13 mouse cellular contexts compared by ENCODE assay signal in the genomic region with DNA sequence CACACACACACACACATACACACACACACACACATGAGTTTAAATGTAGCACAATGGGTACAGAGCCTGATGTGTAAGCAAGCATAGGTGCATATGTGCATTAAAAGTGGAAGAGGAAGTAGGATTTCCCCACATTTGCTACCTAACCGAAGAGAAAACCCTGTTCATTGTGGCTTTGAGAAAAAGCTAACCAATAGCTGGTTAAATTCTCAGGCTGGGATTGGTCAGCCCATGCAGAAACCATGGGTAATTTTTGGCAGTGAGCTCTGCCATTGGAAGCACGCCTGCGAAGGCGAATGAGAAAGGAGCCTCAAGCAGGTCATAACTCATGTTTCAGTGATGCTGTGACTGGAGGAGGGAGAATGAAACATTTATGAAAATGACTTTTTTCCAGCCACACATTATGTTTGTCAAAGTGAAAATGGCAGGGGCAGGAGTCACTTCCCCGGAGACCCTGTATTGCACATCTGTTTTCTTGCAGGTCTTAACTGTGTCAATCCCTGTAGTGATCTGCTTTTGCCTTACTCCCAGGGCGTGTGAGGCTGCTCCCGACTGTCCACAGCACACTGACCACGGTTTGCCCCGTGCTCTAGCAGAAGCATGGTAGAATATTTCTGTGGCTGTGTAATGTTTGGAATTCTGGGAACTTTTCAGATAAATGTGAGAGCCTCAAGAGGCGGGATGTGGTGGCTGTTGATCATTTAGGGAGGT.
DNase-seq lines count a peak whose midpoint lies in the region; ATAC-seq and TF ChIP-seq lines count a peak whose summit lies in the region.
"Had no signal": no experiment of that assay in that cellular context is flagged by ENCODE, and none has a peak within 500 bp of the region (broad histone marks: within the 10 kb centered on the region; RNA-seq: fewer than 3 reads in every experiment).

No protein-coding gene starts in this region.

- H3K9ac ChIP-seq in heart, embryonic 14.5 days (ENCODE audit: low read length), result no peak overlapping the region
- H3K9ac ChIP-seq in lung, embryonic 14.5 days, result no peak overlapping the region
- H3K9ac ChIP-seq: embryonic facial prominence, embryonic 12.5 days; forebrain, embryonic 15.5 days; midbrain, embryonic 15.5 days had no signal

- no peak overlapping the region for H3K27ac ChIP-seq in heart, embryonic 14.5 days (replicated peaks in 1 of 2; ENCODE audit: control insufficient read depth in 1 of 2, insufficient read depth in 1 of 2, low read depth in 2 of 2, low read length in 2 of 2)
- H3K27ac ChIP-seq in lung, embryonic 14.5 days (ENCODE audit: low read depth), result no peak overlapping the region
- H3K27ac ChIP-seq: embryonic facial prominence, embryonic 12.5 days; forebrain, embryonic 15.5 days; midbrain, embryonic 15.5 days had no signal

- H3K4me3 ChIP-seq in heart, embryonic 14.5 days (ENCODE audit: control insufficient read depth in 1 of 2, insufficient read depth in 1 of 2, low read depth in 1 of 2, low read length in 2 of 2), result no peak overlapping the region
- H3K4me3 ChIP-seq in lung, embryonic 14.5 days (ENCODE audit: low read depth, low read length), result no peak overlapping the region
- H3K4me3 ChIP-seq in lung, adult 2 months (replicated peaks; ENCODE audit: extremely low read depth, low read depth, low read length), result no peak overlapping the region
- H3K4me3 ChIP-seq: embryonic facial prominence, embryonic 12.5 days; forebrain, embryonic 15.5 days; midbrain, embryonic 15.5 days had no signal

- DNase-seq in heart, postnatal 36 days, result no peak
- peak; percentile 56 for DNase-seq in lung, embryonic 14.5 days
- DNase-seq in lung, adult 2 months, result no peak
- peak; percentile 5 for DNase-seq in fibroblast of lung, adult 2 months (ENCODE audit: low read depth)
- DNase-seq in retina, embryonic 14.5 days (ENCODE audit: low spot score), result peak; percentile 6
- no peak for DNase-seq in right cerebral cortex, postnatal 14 days
- DNase-seq: cerebellum, adult 18-20 months; kidney, adult 11 months had no signal

- intact Hi-C loops in heart, postnatal 36 days (cut with DNase I), result no loop called here

- H3K36me3 ChIP-seq in heart, embryonic 14.5 days (ENCODE audit: control insufficient read depth, insufficient read depth, low read length), result no peaks in the 10 kb centered on the region
- no peaks in the 10 kb centered on the region for H3K36me3 ChIP-seq in lung, embryonic 14.5 days (ENCODE audit: insufficient read depth)
- H3K36me3 ChIP-seq: embryonic facial prominence, embryonic 12.5 days; forebrain, embryonic 15.5 days; midbrain, embryonic 15.5 days had no signal

- TF ChIP-seq POLR2A in lung, adult 2 months (IDR thresholded peaks at IDR 0.05; ENCODE audit: borderline replicate concordance, extremely low read depth, low read depth, low read length), result no peak

- H3K9me3 ChIP-seq in heart, embryonic 14.5 days (ENCODE audit: control insufficient read depth, low read length), result no peaks in the 10 kb centered on the region
- no peaks in the 10 kb centered on the region for H3K9me3 ChIP-seq in lung, embryonic 14.5 days (ENCODE audit: low read depth, low read length)
- H3K9me3 ChIP-seq: embryonic facial prominence, embryonic 12.5 days; forebrain, embryonic 15.5 days; midbrain, embryonic 15.5 days had no signal

- peak overlapping the region; percentile 21; the same call in 1 of the 2 replicates for H3K4me2 ChIP-seq in heart, embryonic 14.5 days (ENCODE audit: low read length)
- H3K4me2 ChIP-seq in lung, embryonic 14.5 days, result no peak overlapping the region
- H3K4me2 ChIP-seq: embryonic facial prominence, embryonic 12.5 days; forebrain, embryonic 15.5 days; midbrain, embryonic 15.5 days had no signal

- no peak for TF ChIP-seq CTCF in lung, embryonic 14.5 days (IDR thresholded peaks at IDR 0.05; ENCODE audit: low read depth)
- no peak for TF ChIP-seq CTCF in lung, adult 2 months (IDR thresholded peaks at IDR 0.05; ENCODE audit: insufficient read depth, low read length)

- ATAC-seq in heart, embryonic 14.5 days (ENCODE audit: insufficient number of reproducible peaks, insufficient read depth, low FRiP score, low read depth), result no peak
- ATAC-seq in lung, embryonic 14.5 days (ENCODE audit: insufficient read depth), result no peak; the same call in 1 of the 2 replicates
- ATAC-seq: forebrain, embryonic 15.5 days; lung, postnatal 0 days; midbrain, embryonic 15.5 days had no signal

- 51% methylated on average over 10 of the region's 10 CpGs for WGBS in heart, embryonic 14.5 days
- 42% methylated on average over 10 of the region's 10 CpGs for WGBS in lung, embryonic 14.5 days
- WGBS in lung, adult 2 months, result 51% methylated on average over 10 of the region's 10 CpGs

- no peaks in the 10 kb centered on the region for H3K27me3 ChIP-seq in heart, embryonic 14.5 days (ENCODE audit: control insufficient read depth, insufficient read depth, low read length)
- H3K27me3 ChIP-seq in lung, embryonic 14.5 days (ENCODE audit: insufficient read depth, low read length), result no peaks in the 10 kb centered on the region
- H3K27me3 ChIP-seq: embryonic facial prominence, embryonic 12.5 days; forebrain, embryonic 15.5 days; midbrain, embryonic 15.5 days had no signal

- H3K4me1 ChIP-seq in heart, embryonic 14.5 days (ENCODE audit: control insufficient read depth in 2 of 2, insufficient read depth in 2 of 2, low read length in 2 of 2), result peaks cover 2 to 8% of the 10 kb centered on the region in 2 experiments; a peak in 2 of 4 replicates
- H3K4me1 ChIP-seq in lung, embryonic 14.5 days (ENCODE audit: insufficient read depth), result no peaks in the 10 kb centered on the region
- H3K4me1 ChIP-seq in lung, adult 2 months (ENCODE audit: control insufficient read depth, insufficient read depth, low read length), result no peaks in the 10 kb centered on the region
- H3K4me1 ChIP-seq: forebrain, embryonic 15.5 days; midbrain, embryonic 15.5 days had no signal

Comparison
In these comparisons a context has a peak if more than half of its experiments do, and no peak if none do; other contexts are left out.
1. DNase-seq: peak in lung, embryonic 14.5 days (single experiment), fibroblast of lung, adult 2 months (single experiment) and retina, embryonic 14.5 days (single experiment); none in heart, postnatal 36 days (0 of 2), lung, adult 2 months (single experiment) and right cerebral cortex, postnatal 14 days (single experiment).